Mouse (Mus musculus) MEL (cell line): ENCODE data around the gene Dclk3. TPM values are rescaled to one million over a fixed set of nuclear protein-coding genes. Genes with fewer than 3 reads are reported as not detected.

Experiments
- DNase-seq: peaks from one replicate; pipeline ENCODE4 v3.0.0; 2011; ENCODE audit warnings: low read depth, low spot score
- H3K27ac ChIP-seq: 2 replicates; pipeline ENCODE4 v1.5.1; 2012; ENCODE audit warnings: low read depth, mild to moderate bottlenecking, control low read depth, low read length, moderate library complexity; ENCODE audit not compliant: control insufficient read depth
- H3K27me3 ChIP-seq, 2 experiments: fragments of 150-350 bp in 1 of 2; sonication (generic) in 1 of 2; 2 replicates each; pipeline ENCODE4 v1.6.1; 2012; ENCODE audit warnings: low read length in 2 of 2, mild to moderate bottlenecking in 2 of 2, improper control_type of control experiment in 1 of 2, moderate library complexity in 1 of 2; ENCODE audit not compliant: insufficient read depth in 2 of 2, control insufficient read depth in 1 of 2
- H3K36me3 ChIP-seq, 2 experiments: 2 replicates each; pipeline ENCODE4 v1.6.1; 2012 to 2014; ENCODE audit warnings: low read length in 2 of 2, improper control_type of control experiment in 1 of 2, inconsistent platforms in 1 of 2, mild to moderate bottlenecking in 1 of 2; ENCODE audit not compliant: insufficient read depth in 2 of 2, control insufficient read depth in 1 of 2
- H3K4me1 ChIP-seq, 2 experiments: fragments of 150-350 bp in 1 of 2; sonication (generic) in 1 of 2; 2 replicates each; pipeline ENCODE4 v1.6.1; 2012; ENCODE audit warnings: low read length in 2 of 2, improper control_type of control experiment in 1 of 2, mild to moderate bottlenecking in 1 of 2; ENCODE audit not compliant: insufficient read depth in 2 of 2, control insufficient read depth in 1 of 2
- H3K4me3 ChIP-seq, 2 experiments: fragments of 150-350 bp in 1 of 2; sonication (generic) in 1 of 2; 2 replicates each; pipeline ENCODE4 v1.5.1; 2012; ENCODE audit warnings: low read depth in 2 of 2, low read length in 2 of 2, mild to moderate bottlenecking in 2 of 2, moderate library complexity in 2 of 2, control low read depth in 1 of 2, improper control_type of control experiment in 1 of 2; ENCODE audit not compliant: control insufficient read depth in 1 of 2, insufficient read depth in 1 of 2
- H3K79me2 ChIP-seq: 2 replicates; pipeline ENCODE4 v1.6.1; 2012; ENCODE audit warnings: mild to moderate bottlenecking, low read length, moderate library complexity; ENCODE audit not compliant: control insufficient read depth, poor library complexity, insufficient read depth
- H3K9ac ChIP-seq: 2 replicates; pipeline ENCODE4 v1.6.1; 2012; ENCODE audit warnings: low read depth, mild to moderate bottlenecking, control low read depth, low read length, moderate library complexity; ENCODE audit not compliant: control insufficient read depth, poor library complexity, severe bottlenecking
- H3K9me3 ChIP-seq: fragments of 150-350 bp; sonication (generic); replicated peaks from 2 replicates; pipeline ENCODE4 v1.6.1; 2012; ENCODE audit warnings: mild to moderate bottlenecking, low read length, improper control_type of control experiment, moderate library complexity; ENCODE audit not compliant: insufficient read depth
- CHD2 ChIP-seq: IDR thresholded peaks from 2 replicates; pipeline ENCODE4 v1.6.1; 2011; ENCODE audit warnings: low read length, improper control_type of control experiment
- E2F4 ChIP-seq: IDR thresholded peaks from 2 replicates; pipeline ENCODE4 v1.6.1; 2011; ENCODE audit warnings: low read depth, low read length, improper control_type of control experiment, borderline replicate concordance
- ELF1 ChIP-seq: IDR thresholded peaks from 2 replicates; pipeline ENCODE4 v1.6.1; 2014; ENCODE audit warnings: low read depth, mild to moderate bottlenecking, inconsistent platforms, low read length, improper control_type of control experiment, moderate library complexity
- ETS1 ChIP-seq: IDR thresholded peaks from 2 replicates; pipeline ENCODE4 v1.6.1; 2012; ENCODE audit warnings: low read depth, mild to moderate bottlenecking, inconsistent platforms, low read length, improper control_type of control experiment, moderate library complexity
- GABPA ChIP-seq: IDR thresholded peaks from 2 replicates; pipeline ENCODE4 v1.6.1; 2012; ENCODE audit warnings: low read depth, mild to moderate bottlenecking, inconsistent platforms, low read length, improper control_type of control experiment, moderate library complexity
- GATA1 ChIP-seq: IDR thresholded peaks from 2 replicates; pipeline ENCODE4 v1.6.1; 2011; ENCODE audit warnings: low read depth, low read length, improper control_type of control experiment
- HCFC1 ChIP-seq: IDR thresholded peaks from 2 replicates; pipeline ENCODE4 v1.6.1; 2012; ENCODE audit warnings: low read depth, mild to moderate bottlenecking, inconsistent platforms, low read length, improper control_type of control experiment, moderate library complexity
- MAX ChIP-seq: IDR thresholded peaks from 2 replicates; pipeline ENCODE4 v1.6.1; 2011; ENCODE audit warnings: low read length, improper control_type of control experiment
- MAZ ChIP-seq: IDR thresholded peaks from 2 replicates; pipeline ENCODE4 v1.6.1; 2012; ENCODE audit warnings: low read depth, mild to moderate bottlenecking, inconsistent platforms, low read length, improper control_type of control experiment
- MXI1 ChIP-seq: IDR thresholded peaks from 2 replicates; pipeline ENCODE4 v1.6.1; 2011; ENCODE audit warnings: mild to moderate bottlenecking, low read depth, low read length, improper control_type of control experiment
- MYB ChIP-seq: IDR thresholded peaks from 2 replicates; pipeline ENCODE4 v1.6.1; 2011; ENCODE audit warnings: mild to moderate bottlenecking, low read depth, low read length, improper control_type of control experiment
- MYC ChIP-seq: IDR thresholded peaks from 2 replicates; pipeline ENCODE4 v1.6.1; 2011; ENCODE audit warnings: low read depth, mild to moderate bottlenecking, low read length, improper control_type of control experiment, moderate library complexity
- NELFE ChIP-seq: IDR thresholded peaks from 2 replicates; pipeline ENCODE4 v1.6.1; 2011; ENCODE audit warnings: low read depth, low read length, improper control_type of control experiment
- NRF1 ChIP-seq: IDR thresholded peaks from 2 replicates; pipeline ENCODE4 v1.6.1; 2014; ENCODE audit warnings: low read depth, mild to moderate bottlenecking, inconsistent platforms, low read length, improper control_type of control experiment, moderate library complexity; ENCODE audit not compliant: poor library complexity, insufficient read depth, severe bottlenecking
- POLR2A ChIP-seq, 2 experiments: IDR thresholded peaks; 2 replicates each; pipeline ENCODE4 v1.6.1; 2011 to 2012; ENCODE audit warnings: low read length in 2 of 2, mild to moderate bottlenecking in 2 of 2, control low read depth in 1 of 2, improper control_type of control experiment in 1 of 2, low read depth in 1 of 2, moderate library complexity in 1 of 2; ENCODE audit not compliant: control insufficient read depth in 1 of 2, insufficient read depth in 1 of 2, poor library complexity in 1 of 2
- POLR2AphosphoS2 ChIP-seq: IDR thresholded peaks from 2 replicates; pipeline ENCODE4 v1.6.1; 2011; ENCODE audit warnings: low read length, improper control_type of control experiment
- POLR2AphosphoS5 ChIP-seq: IDR thresholded peaks from 2 replicates; pipeline ENCODE4 v1.6.1; 2012; ENCODE audit warnings: low read depth, borderline replicate concordance, mild to moderate bottlenecking, inconsistent platforms, low read length, moderate library complexity, mixed read lengths
- RAD21 ChIP-seq: IDR thresholded peaks from 2 replicates; pipeline ENCODE4 v1.6.1; 2011; ENCODE audit warnings: mild to moderate bottlenecking, low read depth, low read length, improper control_type of control experiment
- RCOR1 ChIP-seq: IDR thresholded peaks from 2 replicates; pipeline ENCODE4 v1.6.1; 2012; ENCODE audit warnings: low read depth, mild to moderate bottlenecking, inconsistent platforms, low read length, improper control_type of control experiment
- SIN3A ChIP-seq: IDR thresholded peaks from 2 replicates; pipeline ENCODE4 v1.6.1; 2012; ENCODE audit warnings: low read length, improper control_type of control experiment, inconsistent platforms
- TBP ChIP-seq: IDR thresholded peaks from 2 replicates; pipeline ENCODE4 v1.8.0; 2011; ENCODE audit warnings: low read depth, low read length, improper control_type of control experiment
- UBTF ChIP-seq: IDR thresholded peaks from 2 replicates; pipeline ENCODE4 v1.6.1; 2012; ENCODE audit warnings: low read depth, mild to moderate bottlenecking, inconsistent platforms, low read length, improper control_type of control experiment, moderate library complexity, borderline replicate concordance; ENCODE audit not compliant: insufficient read depth
- USF1 ChIP-seq: IDR thresholded peaks from 2 replicates; pipeline ENCODE4 v1.6.1; 2014; ENCODE audit warnings: low read depth, mild to moderate bottlenecking, inconsistent platforms, low read length, improper control_type of control experiment, moderate library complexity
- USF2 ChIP-seq, 2 experiments: IDR thresholded peaks; 2 replicates each; pipeline ENCODE4 v1.6.1; 2011 to 2012; ENCODE audit warnings: improper control_type of control experiment in 2 of 2, low read length in 2 of 2, borderline replicate concordance in 1 of 2, inconsistent platforms in 1 of 2, low read depth in 1 of 2, mild to moderate bottlenecking in 1 of 2; ENCODE audit not compliant: insufficient read depth in 1 of 2
- ZKSCAN1 ChIP-seq: IDR thresholded peaks from 2 replicates; pipeline ENCODE4 v1.6.1; 2012; ENCODE audit warnings: low read depth, mild to moderate bottlenecking, inconsistent platforms, low read length, improper control_type of control experiment, moderate library complexity
- ZMIZ1 ChIP-seq: IDR thresholded peaks from 2 replicates; pipeline ENCODE4 v1.6.1; 2012; ENCODE audit warnings: low read depth, mild to moderate bottlenecking, inconsistent platforms, low read length, improper control_type of control experiment, moderate library complexity
- polyA plus RNA-seq, 2 experiments: library from polyadenylated mRNA; stranded (reverse) in 1 of 2; unstranded in 1 of 2; fragments of >175 nt in 1 of 2; fragments of >200 nt in 1 of 2; gene quantifications; 2 replicates each; pipeline versions ENCODE4 v1.2.1 to v1.2.4; 2012; ENCODE audit warnings: low replicate concordance in 2 of 2, low read depth in 1 of 2; ENCODE audit not compliant: insufficient read length in 2 of 2, insufficient read depth in 1 of 2, missing spikeins in 1 of 2
- total RNA-seq: library from RNA; depleted of rRNA; stranded (reverse); fragments of 300-350 nt; gene quantifications from 2 replicates; pipeline ENCODE4 v1.2.3, GENCODE M21; 2012

The Dclk3 gene
- total and polyA plus RNA-seq, 3 experiments: not detected

DNA sequence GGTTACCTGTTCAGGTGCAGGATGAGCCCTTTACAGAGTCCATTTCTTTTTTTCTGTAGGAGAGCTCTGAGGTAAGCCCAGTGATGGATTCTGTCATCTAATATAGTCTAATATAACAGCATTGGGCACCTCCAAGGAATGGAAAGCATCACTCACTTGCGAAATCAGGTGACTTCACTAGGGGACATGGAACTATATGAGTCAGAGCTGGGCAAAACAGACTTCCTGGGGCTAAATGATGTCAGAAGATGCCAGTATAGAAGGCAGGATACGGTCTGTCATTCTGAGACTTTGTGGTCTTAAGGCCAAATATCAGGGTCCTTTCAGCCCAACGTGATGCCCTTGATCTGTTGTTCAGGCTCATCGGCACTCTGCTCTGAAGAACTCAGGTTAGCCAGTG is 35.7 kb upstream of the Dclk3 start:
- Histone ChIP-seq H3K9ac (no peak overlapping the region), H3K27me3 (no peaks in the 10 kb centered on the region), H3K36me3 (no peaks in the 10 kb centered on the region), H3K27ac (no peak overlapping the region), H3K9me3 (no peaks in the 10 kb centered on the region), H3K79me2 (no peaks in the 10 kb centered on the region), H3K4me3 (no peak overlapping the region), H3K4me1 (no peaks in the 10 kb centered on the region)
- no peak for DNase-seq
- TF ChIP-seq SIN3A (no peak), POLR2AphosphoS2 (no peak), ETS1 (no peak), HCFC1 (no peak), MAZ (no peak), MXI1 (no peak), RCOR1 (no peak), GATA1 (no peak), MYB (no peak), ZMIZ1 (no peak), USF2 (IDR thresholded peaks at IDR 0.05; ENCODE audit: borderline replicate concordance in 1 of 2, insufficient read depth in 1 of 2, low read depth in 1 of 2, low read length in 2 of 2) (no peak), E2F4 (no peak), RAD21 (no peak), NRF1 (no peak), NELFE (no peak), TBP (no peak)

- DNase-seq: no peak
Measured at GRCm38 (mm10) chr9:111404346-111405079, 34.4 kb upstream of the Dclk3 start.

More at GRCm38 (mm10) chr9:111404346-111405079, 34.4 kb upstream of the Dclk3 start:
- H3K4me3 ChIP-seq: no peak overlapping the region
- no peak overlapping the region for H3K9ac ChIP-seq
- TF ChIP-seq POLR2A (IDR thresholded peaks at IDR 0.05; ENCODE audit: control insufficient read depth in 1 of 2, insufficient read depth in 1 of 2, low read depth in 1 of 2, low read length in 2 of 2, poor library complexity in 1 of 2) (no peak), MXI1 (no peak), TBP (no peak), POLR2AphosphoS5 (no peak), HCFC1 (no peak), MYC (no peak), GABPA (no peak), ELF1 (no peak), USF1 (no peak), SIN3A (no peak), ZKSCAN1 (no peak), USF2 (IDR thresholded peaks at IDR 0.05; ENCODE audit: borderline replicate concordance in 1 of 2, insufficient read depth in 1 of 2, low read depth in 1 of 2, low read length in 2 of 2) (no peak), UBTF (no peak), ETS1 (no peak), CHD2 (no peak), RCOR1 (no peak), MAX (no peak)
- TF ChIP-seq, all 39 proteins: peak for 0
- Histone ChIP-seq H3K36me3 (no peaks in the 10 kb centered on the region), H3K9me3 (no peaks in the 10 kb centered on the region), H3K4me1 (no peaks in the 10 kb centered on the region), H3K79me2 (no peaks in the 10 kb centered on the region), H3K27me3 (no peaks in the 10 kb centered on the region), H3K27ac (no peak overlapping the region)
